ENCODE assay signal across 31 mouse cellular contexts in genomic region chr19:44817403-44818128, GRCm38 (mm10).
DNase-seq lines count a peak whose midpoint lies in the region; ATAC-seq lines count a peak whose summit lies in the region.
"Had no signal": no experiment of that assay in that cellular context is flagged by ENCODE, and none has a peak within 500 bp of the region (broad histone marks: within the 10 kb centered on the region; RNA-seq: fewer than 3 reads in every experiment).

No protein-coding gene starts in this region.

- WGBS in midbrain, embryonic 10.5 days = 67% methylated on average over 14 of the region's 14 CpGs
- 55% methylated on average over 14 of the region's 14 CpGs for WGBS in midbrain, embryonic 15.5 days
- WGBS in hindbrain, embryonic 14.5 days = 35% methylated on average over 14 of the region's 14 CpGs
- WGBS in limb, embryonic 12.5 days = 17% methylated on average over 14 of the region's 14 CpGs

- no peak overlapping the region for H3K4me3 ChIP-seq in midbrain, embryonic 10.5 days
- no peak overlapping the region for H3K4me3 ChIP-seq in midbrain, embryonic 15.5 days
- H3K4me3 ChIP-seq in hindbrain, embryonic 14.5 days (replicated peaks; ENCODE audit: low read length) = no peak overlapping the region
- H3K4me3 ChIP-seq in limb, embryonic 12.5 days (replicated peaks) = no peak overlapping the region
- H3K4me3 ChIP-seq: embryonic facial prominence, embryonic 10.5 days; heart, embryonic 12.5 days; left cerebral cortex, adult 2 months; liver, embryonic 13.5 days; midbrain, embryonic 13.5 days had no signal

- H3K4me1 ChIP-seq in midbrain, embryonic 10.5 days = peaks cover 36% of the 10 kb centered on the region
- H3K4me1 ChIP-seq in midbrain, embryonic 15.5 days = peaks cover 4% of the 10 kb centered on the region; the same call in 1 of the 2 replicates
- H3K4me1 ChIP-seq in hindbrain, embryonic 14.5 days (replicated peaks; ENCODE audit: control insufficient read depth, insufficient read depth, low read length) = peaks cover 22% of the 10 kb centered on the region
- H3K4me1 ChIP-seq in limb, embryonic 12.5 days (replicated peaks) = peaks cover 53% of the 10 kb centered on the region
- H3K4me1 ChIP-seq: heart, embryonic 12.5 days; liver, embryonic 13.5 days had no signal

- H3K9ac ChIP-seq in midbrain, embryonic 15.5 days = no peak overlapping the region
- H3K9ac ChIP-seq in hindbrain, embryonic 14.5 days = no peak overlapping the region
- H3K9ac ChIP-seq in limb, embryonic 12.5 days (replicated peaks) = no peak overlapping the region
- H3K9ac ChIP-seq: heart, embryonic 12.5 days; liver, embryonic 13.5 days; midbrain, embryonic 13.5 days had no signal

- DNase-seq in midbrain, embryonic 10.5 days (ENCODE audit: low spot score) = no peak
- DNase-seq in hindbrain, embryonic 14.5 days (ENCODE audit: low spot score) = no peak
- DNase-seq in layer of hippocampus, postnatal 25 days (ENCODE audit: extremely low spot score in 1 of 2, low spot score in 1 of 2) = no peak
- DNase-seq in urinary bladder, postnatal 14 days (ENCODE audit: low spot score) = no peak
- no peak for DNase-seq in right cerebral cortex, postnatal 4 days
- DNase-seq: adrenal gland, adult 2 months; B cell, adult 2 months; cerebellum, adult 11 months; cerebellum, adult 9-11 months; gastrocnemius, postnatal 14 days; heart, adult 18-20 months; heart, postnatal 14 days; kidney, adult 18-20 months; layer of hippocampus, adult 9-11 months; left cerebral cortex, postnatal 4 days; liver, embryonic 13.5 days; lung, adult 2 months; lung, postnatal 14 days; right cerebral cortex, postnatal 25 days; thymus, postnatal 14 days had no signal

- H3K36me3 ChIP-seq in midbrain, embryonic 10.5 days = no peaks in the 10 kb centered on the region
- no peaks in the 10 kb centered on the region for H3K36me3 ChIP-seq in midbrain, embryonic 15.5 days (replicated peaks)
- H3K36me3 ChIP-seq in hindbrain, embryonic 14.5 days (replicated peaks; ENCODE audit: control insufficient read depth, insufficient read depth) = no peaks in the 10 kb centered on the region
- H3K36me3 ChIP-seq in limb, embryonic 12.5 days = no peaks in the 10 kb centered on the region
- H3K36me3 ChIP-seq: embryonic facial prominence, embryonic 10.5 days; G1E; heart, embryonic 12.5 days; liver, embryonic 13.5 days; midbrain, embryonic 13.5 days had no signal

- no peak for ATAC-seq in midbrain, embryonic 15.5 days (replicated peaks)
- ATAC-seq in hindbrain, embryonic 14.5 days (ENCODE audit: low FRiP score) = no peak
- no peak for ATAC-seq in limb, embryonic 12.5 days (ENCODE audit: insufficient number of reproducible peaks, insufficient read depth, low FRiP score, low TSS enrichment, low read depth)
- ATAC-seq: inflammation-experienced regulatory T-cells, adult 6 months; Patski had no signal

- no peak overlapping the region for H3K4me2 ChIP-seq in midbrain, embryonic 15.5 days
- H3K4me2 ChIP-seq in hindbrain, embryonic 14.5 days (replicated peaks) = no peak overlapping the region
- peak overlapping the region; percentile 31 for H3K4me2 ChIP-seq in limb, embryonic 12.5 days
- H3K4me2 ChIP-seq: heart, embryonic 12.5 days; liver, embryonic 13.5 days; midbrain, embryonic 13.5 days had no signal

- H3K27ac ChIP-seq in midbrain, embryonic 10.5 days (replicated peaks) = peak overlapping the region; percentile 24; the same call in 1 of the 2 replicates
- no peak overlapping the region for H3K27ac ChIP-seq in midbrain, embryonic 15.5 days
- H3K27ac ChIP-seq in hindbrain, embryonic 14.5 days = peak overlapping the region; percentile 54; the same call in 1 of the 2 replicates
- H3K27ac ChIP-seq in limb, embryonic 12.5 days = no peak overlapping the region
- H3K27ac ChIP-seq: embryonic facial prominence, embryonic 10.5 days; kidney, postnatal 0 days; left cerebral cortex, adult 2 months; liver, embryonic 13.5 days; midbrain, embryonic 13.5 days had no signal

- no peaks in the 10 kb centered on the region for H3K9me3 ChIP-seq in midbrain, embryonic 10.5 days (replicated peaks)
- no peaks in the 10 kb centered on the region for H3K9me3 ChIP-seq in midbrain, embryonic 15.5 days
- H3K9me3 ChIP-seq in hindbrain, embryonic 14.5 days (ENCODE audit: control insufficient read depth, low read length) = no peaks in the 10 kb centered on the region
- no peaks in the 10 kb centered on the region for H3K9me3 ChIP-seq in limb, embryonic 12.5 days
- H3K9me3 ChIP-seq: embryonic facial prominence, embryonic 10.5 days; G1E; heart, embryonic 12.5 days; liver, embryonic 13.5 days; midbrain, embryonic 13.5 days had no signal

- H3K27me3 ChIP-seq in midbrain, embryonic 10.5 days (ENCODE audit: low read depth, poor library complexity, severe bottlenecking) = peaks cover 88% of the 10 kb centered on the region
- peaks cover 21% of the 10 kb centered on the region for H3K27me3 ChIP-seq in midbrain, embryonic 15.5 days (replicated peaks)
- H3K27me3 ChIP-seq in hindbrain, embryonic 14.5 days (ENCODE audit: control insufficient read depth, insufficient read depth, low read length) = peaks cover 8% of the 10 kb centered on the region; the same call in 1 of the 2 replicates
- H3K27me3 ChIP-seq in limb, embryonic 12.5 days = peaks cover 92% of the 10 kb centered on the region
- H3K27me3 ChIP-seq: CH12.LX, Patski had no signal

Comparison
In these comparisons a context has a peak if more than half of its experiments do, and no peak if none do; other contexts are left out.
1. H3K27ac ChIP-seq: peak in midbrain, embryonic 10.5 days (single experiment) and hindbrain, embryonic 14.5 days (single experiment); none in midbrain, embryonic 15.5 days (single experiment) and limb, embryonic 12.5 days (single experiment).